Mouse (Mus musculus) cerebellum, adult 2 months (tissue): ENCODE measurements around the gene Trip12.

Experiments
- CTCF ChIP-seq: fragments of 200-500 bp; IDR thresholded peaks from 2 replicates; pipeline ENCODE4 v1.5.1; 2011; ENCODE audit warnings: low read depth, mild to moderate bottlenecking, control low read depth, low read length, moderate library complexity, borderline replicate concordance; ENCODE audit not compliant: insufficient read depth
- POLR2A ChIP-seq: fragments of 200-500 bp; IDR thresholded peaks from 2 replicates; pipeline ENCODE4 v1.6.1; 2011; ENCODE audit warnings: low read length, control low read depth, borderline replicate concordance; ENCODE audit not compliant: insufficient read depth

- no peak for TF ChIP-seq POLR2A
- no peak for TF ChIP-seq CTCF
Observed at GRCm38 (mm10) chr1:84780630-84781029, 59.7 kb downstream of the Trip12 start.
